Mouse (Mus musculus) kidney, postnatal 0 days (tissue): ENCODE measurements at regions not wholly inside any gene's neighbourhood (a gene's known extent, or its start where the extent isn't known, plus 50 kb on each side); places are given as distances from the start of the nearest gene placed in this dataset.
A peak's percentile ranks its signal among the peaks of the same experiment; 100 is the strongest.

Experiments used
- ATAC-seq: fragments of 200-750 bp; cut with Nextera tagmentation; replicated peaks from 2 replicates; pipeline ENCODE4 v1.8.0; 2017; ENCODE audit warnings: low read depth, moderate number of reproducible peaks, moderate TSS enrichment, moderate library complexity; ENCODE audit not compliant: low FRiP score
- DNase-seq: peaks from one replicate; pipeline ENCODE4 v3.0.0-alpha.2; 2016; ENCODE audit warnings: low spot score
- H3K27ac ChIP-seq: fragments of 300-500 bp; sonication (generic); 2 replicates; pipeline ENCODE4 v1.5.1; 2014; ENCODE audit warnings: mild to moderate bottlenecking
- H3K27me3 ChIP-seq: fragments of 300-500 bp; sonication (generic); 2 replicates; pipeline ENCODE4 v1.6.1; 2014; ENCODE audit warnings: low read length, mixed read lengths; ENCODE audit not compliant: insufficient read depth
- H3K36me3 ChIP-seq: fragments of 300-500 bp; sonication (generic); 2 replicates; pipeline ENCODE4 v1.6.1; 2014; ENCODE audit warnings: low read length, mixed read lengths; ENCODE audit not compliant: insufficient read depth
- H3K4me1 ChIP-seq: fragments of 300-500 bp; sonication (generic); replicated peaks from 2 replicates; pipeline ENCODE4 v1.6.1; 2014; ENCODE audit warnings: antibody characterized with exemption, low read length, mixed read lengths; ENCODE audit not compliant: insufficient read depth
- H3K4me2 ChIP-seq: fragments of 300-500 bp; sonication (generic); 2 replicates; pipeline ENCODE4 v1.6.1; 2014; ENCODE audit warnings: mild to moderate bottlenecking, low read length, moderate library complexity, mixed read lengths
- H3K4me3 ChIP-seq: fragments of 300-500 bp; sonication (generic); replicated peaks from 2 replicates; pipeline ENCODE4 v1.5.1; 2014; ENCODE audit warnings: low read depth, low read length
- H3K9ac ChIP-seq: fragments of 300-500 bp; sonication (generic); 2 replicates; pipeline ENCODE4 v1.6.1; 2014; ENCODE audit warnings: low read depth, low read length
- H3K9me3 ChIP-seq: fragments of 300-500 bp; sonication (generic); replicated peaks from 2 replicates; pipeline ENCODE4 v1.6.1; 2016; ENCODE audit warnings: low read length, inconsistent platforms, mixed read lengths
- CTCF ChIP-seq: IDR thresholded peaks from 2 replicates; pipeline ENCODE4 v1.5.1; 2016; ENCODE audit warnings: antibody characterized with exemption, low read depth, mild to moderate bottlenecking, moderate library complexity
- WGBS: fragments of 180-500 bp; shearing (Covaris S2); extraction: QIAGEN DNeasy Blood & Tissue Kit; methylation state at CpG from one replicate; pipeline ENCODE4 v1.1.7; 2014; 5-methylcytosine and 5-hydroxymethylcytosine counted together

DNA sequence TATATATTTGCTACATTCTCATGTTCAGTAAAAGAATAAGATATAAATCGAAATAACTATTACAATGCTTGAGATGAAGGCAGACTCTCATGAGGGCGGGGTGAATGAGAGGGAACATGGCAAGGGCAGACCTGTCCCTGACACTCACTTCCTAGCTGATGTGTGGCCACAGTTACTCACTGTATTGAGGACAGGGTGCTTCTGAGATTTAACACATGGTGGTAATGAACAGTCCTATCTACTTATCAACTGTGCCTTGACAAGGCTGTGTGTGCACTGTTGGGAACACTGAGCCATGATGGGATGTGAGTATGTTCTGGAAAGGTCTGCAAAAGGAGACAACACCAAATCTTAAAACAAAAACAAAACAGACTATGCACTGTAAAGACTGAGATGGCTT, 274.8 kb upstream of the Map3k7 start:
- Histone ChIP-seq H3K4me1 (no peaks in the 10 kb centered on the region), H3K4me2 (no peak overlapping the region), H3K9me3 (no peaks in the 10 kb centered on the region), H3K36me3 (no peaks in the 10 kb centered on the region), H3K4me3 (no peak overlapping the region), H3K9ac (no peak overlapping the region), H3K27ac (no peak overlapping the region), H3K27me3 (no peaks in the 10 kb centered on the region)
- WGBS = 91% methylated on average over 2 of the region's 2 CpGs
- ATAC-seq (no peak), DNase-seq (no peak)
- no peak for TF ChIP-seq CTCF

- no peak for TF ChIP-seq CTCF
- ATAC-seq (peak; percentile 74; the same call in 1 of the 2 replicates), DNase-seq (peak; percentile 78)
- Histone ChIP-seq H3K27ac (peak overlapping the region; percentile 63; the same call in 1 of the 2 replicates), H3K27me3 (no peaks in the 10 kb centered on the region), H3K4me1 (no peaks in the 10 kb centered on the region), H3K4me2 (no peak overlapping the region), H3K4me3 (no peak overlapping the region), H3K36me3 (no peaks in the 10 kb centered on the region), H3K9me3 (no peaks in the 10 kb centered on the region), H3K9ac (no peak overlapping the region)
- 24% methylated on average over 9 of the region's 9 CpGs for WGBS
Observed at GRCm38 (mm10) chr4:31697769-31698505, 266.0 kb upstream of the Map3k7 start.

- 38% methylated on average over 4 of the region's 4 CpGs for WGBS
- H3K27me3 ChIP-seq = no peaks in the 10 kb centered on the region
- DNase-seq (no peak), ATAC-seq (peak; percentile 59; the same call in 1 of the 2 replicates)
- H3K9ac ChIP-seq = no peak overlapping the region
- H3K9me3 ChIP-seq = no peaks in the 10 kb centered on the region
- H3K27ac ChIP-seq = peak overlapping the region; percentile 63; the same call in 1 of the 2 replicates
- no peaks in the 10 kb centered on the region for H3K36me3 ChIP-seq
- H3K4me3 ChIP-seq = no peak overlapping the region
- no peaks in the 10 kb centered on the region for H3K4me1 ChIP-seq
- H3K4me2 ChIP-seq = no peak overlapping the region
- TF ChIP-seq CTCF = no peak
Observed at GRCm38 (mm10) chr4:31698506-31698782, 265.5 kb upstream of the Map3k7 start.

- no peaks in the 10 kb centered on the region for H3K27me3 ChIP-seq
- no peaks in the 10 kb centered on the region for H3K36me3 ChIP-seq
- no peak for ATAC-seq
- WGBS = 61% methylated on average over 5 of the region's 5 CpGs
- H3K4me1 ChIP-seq = no peaks in the 10 kb centered on the region
- no peak overlapping the region for H3K4me3 ChIP-seq
- H3K27ac ChIP-seq = 0 out of 2 replicates have a peak overlapping the region, but pooled peaks have one; percentile 63
- H3K4me2 ChIP-seq = no peak overlapping the region
- H3K9ac ChIP-seq = no peak overlapping the region
- DNase-seq = no peak
- TF ChIP-seq CTCF = no peak
- H3K9me3 ChIP-seq = no peaks in the 10 kb centered on the region
Observed at GRCm38 (mm10) chr4:31699296-31699695, 264.6 kb upstream of the Map3k7 start.

GRCm38 (mm10) chr4:31714054-31714651, 249.7 kb upstream of the Map3k7 start:
- Histone ChIP-seq H3K27me3 (no peaks in the 10 kb centered on the region), H3K4me2 (no peak overlapping the region), H3K36me3 (no peaks in the 10 kb centered on the region), H3K27ac (no peak overlapping the region), H3K4me1 (no peaks in the 10 kb centered on the region), H3K9ac (no peak overlapping the region), H3K4me3 (no peak overlapping the region), H3K9me3 (no peaks in the 10 kb centered on the region)
- 34% methylated on average over 2 of the region's 2 CpGs for WGBS
- peak; percentile 76 for DNase-seq
- peak; percentile 61 for ATAC-seq
- no peak for TF ChIP-seq CTCF

- no peak for ATAC-seq
- Histone ChIP-seq H3K4me2 (no peak overlapping the region), H3K27ac (no peak overlapping the region), H3K4me3 (no peak overlapping the region), H3K27me3 (no peaks in the 10 kb centered on the region), H3K4me1 (no peaks in the 10 kb centered on the region), H3K9ac (no peak overlapping the region), H3K9me3 (no peaks in the 10 kb centered on the region), H3K36me3 (no peaks in the 10 kb centered on the region)
- no peak for TF ChIP-seq CTCF
- 80% methylated on average over 7 of the region's 7 CpGs for WGBS
- no peak for DNase-seq
Observed at GRCm38 (mm10) chr4:31723501-31723900, 240.4 kb upstream of the Map3k7 start.
